ENCODE assay signal across 17 mouse cellular contexts in the genomic region with DNA sequence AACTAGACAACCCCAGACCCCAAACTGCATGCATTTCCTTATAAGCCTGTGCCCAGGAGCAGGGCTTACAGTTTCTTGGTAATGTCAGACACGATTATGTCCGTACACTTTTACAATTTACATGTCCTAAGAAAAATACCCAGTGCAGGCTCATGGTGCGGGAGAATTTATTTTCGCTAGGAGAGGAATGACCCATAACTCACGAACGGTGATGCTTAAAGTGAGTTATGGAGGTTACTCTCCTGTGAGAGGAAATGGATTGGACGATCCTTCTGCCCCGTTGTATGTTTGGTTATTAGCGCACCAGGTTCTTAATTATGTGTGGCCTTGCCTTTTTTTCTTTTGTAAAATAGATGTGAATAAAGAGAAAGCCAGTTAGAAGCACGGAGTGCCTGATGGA.
DNase-seq lines count a peak whose midpoint lies in the region; ATAC-seq and TF ChIP-seq lines count a peak whose summit lies in the region.
"Had no signal": no experiment of that assay in that cellular context is flagged by ENCODE, and none has a peak within 500 bp of the region (broad histone marks: within the 10 kb centered on the region; RNA-seq: fewer than 3 reads in every experiment).

No protein-coding gene starts in this region.

- H3K4me1 ChIP-seq in kidney, embryonic 15.5 days = peaks cover 34% of the 10 kb centered on the region
- H3K4me1 ChIP-seq in kidney, adult 2 months (ENCODE audit: control insufficient read depth, insufficient read depth, low read length) = no peaks in the 10 kb centered on the region
- H3K4me1 ChIP-seq in limb, embryonic 10.5 days = peaks cover 49% of the 10 kb centered on the region
- H3K4me1 ChIP-seq in neural tube, embryonic 11.5 days (ENCODE audit: control insufficient read depth, insufficient read depth, low read length) = peaks cover 11% of the 10 kb centered on the region
- H3K4me1 ChIP-seq in liver, embryonic 11.5 days (replicated peaks; ENCODE audit: control insufficient read depth, insufficient read depth, low read length) = no peaks in the 10 kb centered on the region

- no peak overlapping the region for H3K4me3 ChIP-seq in kidney, embryonic 15.5 days (replicated peaks)
- H3K4me3 ChIP-seq in kidney, adult 2 months (ENCODE audit: insufficient read depth, low read depth, low read length) = no peak overlapping the region
- no peak overlapping the region for H3K4me3 ChIP-seq in limb, embryonic 10.5 days
- no peak overlapping the region for H3K4me3 ChIP-seq in neural tube, embryonic 11.5 days (ENCODE audit: low read depth, low read length)
- no peak overlapping the region for H3K4me3 ChIP-seq in liver, embryonic 11.5 days (ENCODE audit: low read depth, low read length)

- no peaks in the 10 kb centered on the region for H3K9me3 ChIP-seq in kidney, embryonic 15.5 days (replicated peaks)
- no peaks in the 10 kb centered on the region for H3K9me3 ChIP-seq in limb, embryonic 10.5 days (replicated peaks)
- H3K9me3 ChIP-seq in neural tube, embryonic 11.5 days (ENCODE audit: control insufficient read depth, low read length) = no peaks in the 10 kb centered on the region
- H3K9me3 ChIP-seq in liver, embryonic 11.5 days (ENCODE audit: control insufficient read depth, low read length) = no peaks in the 10 kb centered on the region
- H3K9me3 ChIP-seq: G1E had no signal

- TF ChIP-seq CTCF in kidney, adult 2 months (conservative IDR thresholded peaks at IDR 0.05; ENCODE audit: insufficient read depth, insufficient read length, low read depth, low read length) = no peak

- H3K4me2 ChIP-seq in kidney, embryonic 15.5 days = peak overlapping the region; percentile 60
- no peak overlapping the region for H3K4me2 ChIP-seq in neural tube, embryonic 11.5 days (ENCODE audit: low read depth)
- H3K4me2 ChIP-seq in liver, embryonic 11.5 days = no peak overlapping the region
- H3K4me2 ChIP-seq: heart, embryonic 11.5 days had no signal

- no peak overlapping the region for H3K9ac ChIP-seq in kidney, embryonic 15.5 days
- no peak overlapping the region for H3K9ac ChIP-seq in neural tube, embryonic 11.5 days (ENCODE audit: low read length)
- no peak overlapping the region for H3K9ac ChIP-seq in liver, embryonic 11.5 days (ENCODE audit: low read depth, low read length)

- H3K27ac ChIP-seq in kidney, embryonic 15.5 days = peak overlapping the region; percentile 89
- no peak overlapping the region for H3K27ac ChIP-seq in kidney, adult 2 months (ENCODE audit: insufficient read depth, low read depth, low read length)
- peak overlapping the region; percentile 78 for H3K27ac ChIP-seq in limb, embryonic 10.5 days
- H3K27ac ChIP-seq in neural tube, embryonic 11.5 days (ENCODE audit: low read depth, low read length) = peak overlapping the region; percentile 37
- no peak overlapping the region for H3K27ac ChIP-seq in liver, embryonic 11.5 days (ENCODE audit: low read depth, low read length)

- no peaks in the 10 kb centered on the region for H3K27me3 ChIP-seq in kidney, embryonic 15.5 days
- no peaks in the 10 kb centered on the region for H3K27me3 ChIP-seq in kidney, adult 2 months (replicated peaks; ENCODE audit: control insufficient read depth, insufficient read depth, low read length)
- H3K27me3 ChIP-seq in limb, embryonic 10.5 days (ENCODE audit: low read depth, poor library complexity, severe bottlenecking) = no peaks in the 10 kb centered on the region
- no peaks in the 10 kb centered on the region for H3K27me3 ChIP-seq in neural tube, embryonic 11.5 days (ENCODE audit: control insufficient read depth, insufficient read depth, low read length)
- no peaks in the 10 kb centered on the region for H3K27me3 ChIP-seq in liver, embryonic 11.5 days (replicated peaks; ENCODE audit: control insufficient read depth, insufficient read depth, low read length)

- WGBS in kidney, embryonic 15.5 days = 18% methylated on average over 10 of the region's 10 CpGs
- WGBS in kidney, adult 2 months = 60% methylated on average over 10 of the region's 10 CpGs
- 40% methylated on average over 10 of the region's 10 CpGs for WGBS in limb, embryonic 10.5 days
- WGBS in neural tube, embryonic 11.5 days = 43% methylated on average over 10 of the region's 10 CpGs
- 79% methylated on average over 10 of the region's 10 CpGs for WGBS in liver, embryonic 11.5 days

- no peak for TF ChIP-seq POLR2A in kidney, adult 2 months (IDR thresholded peaks at IDR 0.05; ENCODE audit: low read depth, low read length)

- no peak for ATAC-seq in kidney, embryonic 15.5 days (replicated peaks; ENCODE audit: low FRiP score)
- no peak for ATAC-seq in neural tube, embryonic 11.5 days (ENCODE audit: insufficient read depth, low FRiP score, low TSS enrichment)
- ATAC-seq in liver, embryonic 11.5 days (replicated peaks; ENCODE audit: low FRiP score) = no peak
- ATAC-seq: CD4-positive, CD25-positive, alpha-beta regulatory T cell, adult 4 months; intestine, postnatal 0 days had no signal

- DNase-seq in embryo, embryonic 10.5 days (ENCODE audit: low spot score) = peak; percentile 49
- no peak for DNase-seq in embryo, embryonic 9.5 days (ENCODE audit: extremely low spot score)
- DNase-seq in kidney, adult 2 months = no peak
- DNase-seq in limb, embryonic 10.5 days (ENCODE audit: low spot score) = no peak
- DNase-seq in neural tube, embryonic 11.5 days (ENCODE audit: low spot score) = no peak
- DNase-seq in liver, embryonic 11.5 days (ENCODE audit: low spot score) = no peak
- no peak for DNase-seq in frontal cortex, postnatal 36 days (ENCODE audit: low spot score in 2 of 2)
- DNase-seq: cerebellum, adult 9-10 months; gastrocnemius, postnatal 14 days; heart, postnatal 14 days; lung, postnatal 14 days; thymus, postnatal 36 days had no signal

- H3K36me3 ChIP-seq in kidney, embryonic 15.5 days = no peaks in the 10 kb centered on the region
- no peaks in the 10 kb centered on the region for H3K36me3 ChIP-seq in kidney, adult 2 months (ENCODE audit: control insufficient read depth, insufficient read depth, low read length)
- no peaks in the 10 kb centered on the region for H3K36me3 ChIP-seq in limb, embryonic 10.5 days
- no peaks in the 10 kb centered on the region for H3K36me3 ChIP-seq in neural tube, embryonic 11.5 days (ENCODE audit: control insufficient read depth, insufficient read depth, low read length)
- H3K36me3 ChIP-seq in liver, embryonic 11.5 days (ENCODE audit: control insufficient read depth, insufficient read depth, low read length) = no peaks in the 10 kb centered on the region
- H3K36me3 ChIP-seq: G1E had no signal

Comparison
In these comparisons a context has a peak if more than half of its experiments do, and no peak if none do; other contexts are left out.
1. H3K27ac ChIP-seq: peak in kidney, embryonic 15.5 days (single experiment), limb, embryonic 10.5 days (single experiment) and neural tube, embryonic 11.5 days (single experiment); none in kidney, adult 2 months (single experiment) and liver, embryonic 11.5 days (single experiment).